Mouse (Mus musculus): ENCODE measurements around the gene Slit1. TPM values are rescaled to one million over a fixed set of nuclear protein-coding genes. Genes with fewer than 3 reads are reported as not detected.

Slit1 gene
- total RNA-seq (2021) = 8.5 and 11.1 TPM in 2 replicates
- long read RNA-seq, partial matches to known transcripts = 4 of 7 reads
- long read RNA-seq, other reads (novel, unspliced or antisense) = 3 of 7 reads

GRCm38 (mm10) chr19:41743396-41743795 lies at the start of gene Slit1:
Gene Slit1 (minus strand): TSS chr19:41743665.
- DNase-seq = no peak

- DNase-seq = no peak
Measured at GRCm38 (mm10) chr19:41792934-41793486, 49.5 kb upstream of the Slit1 start.

GRCm38 (mm10) chr19:41791384-41791783 lies 47.9 kb upstream of the Slit1 start:
- no peak for DNase-seq

GRCm38 (mm10) chr19:41789110-41789961 lies 45.9 kb upstream of the Slit1 start:
- DNase-seq = no peak

- DNase-seq = no peak
Measured at GRCm38 (mm10) chr19:41786896-41787295, 43.4 kb upstream of the Slit1 start.

- peak; percentile 15 for DNase-seq
Measured at GRCm38 (mm10) chr19:41777514-41777913, 34.0 kb upstream of the Slit1 start.

- no peak for DNase-seq
Measured at GRCm38 (mm10) chr19:41768711-41769110, 25.2 kb upstream of the Slit1 start.

- DNase-seq = no peak
Measured at GRCm38 (mm10) chr19:41766628-41767027, 23.2 kb upstream of the Slit1 start.

- peak; percentile 84 for DNase-seq
Measured at GRCm38 (mm10) chr19:41763870-41764660, 20.6 kb upstream of the Slit1 start.

- DNase-seq = peak; percentile 18
Measured at GRCm38 (mm10) chr19:41761529-41761928, 18.1 kb upstream of the Slit1 start.

GRCm38 (mm10) chr19:41759765-41760164 lies 16.3 kb upstream of the Slit1 start:
- DNase-seq = peak; percentile 22

GRCm38 (mm10) chr19:41759270-41759669 lies 15.8 kb upstream of the Slit1 start:
- DNase-seq = no peak

GRCm38 (mm10) chr19:41754760-41755159 lies 11.3 kb upstream of the Slit1 start:
- DNase-seq = no peak

GRCm38 (mm10) chr19:41751906-41752305 lies 8.4 kb upstream of the Slit1 start:
- no peak for DNase-seq

- DNase-seq = peak; percentile 16
Measured at GRCm38 (mm10) chr19:41747436-41747835, 4.0 kb upstream of the Slit1 start.

- DNase-seq = peak; percentile 17
Measured at GRCm38 (mm10) chr19:41745941-41746557, 2.6 kb upstream of the Slit1 start.

- DNase-seq = no peak
Measured at GRCm38 (mm10) chr19:41738896-41739295, 4.6 kb downstream of the Slit1 start.

GRCm38 (mm10) chr19:41738429-41738805 lies 5.0 kb downstream of the Slit1 start:
- DNase-seq = no peak

- DNase-seq = peak; percentile 22
Measured at GRCm38 (mm10) chr19:41737657-41738428, 5.6 kb downstream of the Slit1 start.

GRCm38 (mm10) chr19:41734685-41735084 lies 8.8 kb downstream of the Slit1 start:
- no peak for DNase-seq

GRCm38 (mm10) chr19:41725491-41725890 lies 18.0 kb downstream of the Slit1 start:
- no peak for DNase-seq

All from adrenal gland, postnatal 25 days (tissue).